Mouse (Mus musculus): Measurements from ENCODE around the gene Slc27a1. TPM values are rescaled to one million over a fixed set of nuclear protein-coding genes. Genes with fewer than 3 reads are reported as not detected.

The Slc27a1 gene
- 1 to 10 TPM; 1.5 to 1.7 TPM for total RNA-seq (2023)

DNA sequence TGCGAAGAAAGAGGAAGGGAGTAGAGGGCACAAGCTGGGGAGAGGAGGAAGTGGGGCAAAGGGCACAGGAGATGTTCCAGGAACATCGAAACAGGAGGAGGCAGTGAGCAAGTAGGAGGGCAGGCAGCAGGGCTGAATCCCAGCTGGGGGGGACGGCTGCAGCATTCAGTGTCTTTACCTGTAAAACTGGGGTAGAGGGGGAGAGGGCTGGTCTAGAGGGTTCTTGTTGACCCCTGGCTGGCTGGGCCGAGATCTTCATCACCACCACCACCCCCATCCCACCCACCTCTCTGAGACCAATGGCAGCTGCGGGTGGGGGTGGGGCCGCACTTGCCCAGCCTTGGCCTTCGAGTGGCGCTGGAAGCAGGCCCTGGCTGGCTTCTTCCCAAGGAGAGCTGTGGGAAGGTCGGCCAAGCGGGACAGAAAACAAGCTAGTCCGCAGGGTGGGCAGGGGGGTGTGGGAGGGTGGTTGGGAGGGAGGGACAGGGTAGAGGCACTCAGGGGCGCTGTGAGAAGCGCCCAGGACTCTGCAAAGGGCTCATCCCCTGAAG is at the start of gene Slc27a1:
Gene Slc27a1 (plus strand): TSS at position 496 of the 551 bp plus-strand sequence.

GRCm38 (mm10) chr8:71525226-71526050 is 43.2 kb upstream of the Slc27a1 start, which contains the start of gene Ccdc194:
Gene Ccdc194 (minus strand): TSS chr8:71525711.

GRCm38 (mm10) chr8:71537028-71537867 is 31.4 kb upstream of the Slc27a1 start, which contains the start of gene Bst2:
Gene Bst2 (minus strand): TSS chr8:71537456.

DNA sequence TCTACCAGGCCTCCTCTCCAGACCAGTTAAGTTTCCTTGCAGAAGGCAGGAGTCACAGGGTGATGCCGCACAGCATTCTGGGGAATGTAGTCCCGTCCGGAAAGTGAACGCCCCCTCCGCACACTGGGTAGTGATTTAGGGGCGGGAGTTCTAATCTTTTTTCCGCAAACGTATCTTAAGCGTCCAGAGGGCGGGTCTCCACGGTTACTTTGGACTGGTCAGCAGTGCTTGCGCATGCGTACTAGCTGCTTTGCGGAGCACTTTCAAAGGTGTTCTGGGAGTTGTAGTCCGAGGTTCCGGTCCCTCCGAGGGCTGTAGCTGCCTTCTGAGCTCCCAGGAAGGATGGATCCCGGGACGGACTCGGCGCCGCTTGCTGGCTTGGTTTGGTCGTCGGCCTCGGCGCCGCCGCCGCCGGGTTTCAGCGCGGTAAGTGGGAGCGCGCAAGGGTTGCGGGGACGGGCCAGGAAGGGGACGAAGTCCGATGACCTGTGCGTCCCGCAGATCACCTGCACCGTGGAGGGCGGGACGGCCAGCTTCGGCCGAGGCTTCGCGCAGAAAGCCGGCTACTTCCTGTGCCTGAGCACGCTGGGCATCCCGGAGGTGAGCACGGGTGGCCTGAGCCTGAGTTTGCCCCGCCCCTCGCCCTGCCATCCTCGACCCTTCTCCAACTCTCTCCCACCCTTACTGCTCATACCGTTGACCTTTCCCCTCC is 25.9 kb upstream of the Slc27a1 start, which contains the start of gene Mvb12a:
Gene Mvb12a (plus strand): TSS at position 291 of the 712 bp plus-strand sequence.

GRCm38 (mm10) chr8:71558071-71558957 is 10.4 kb upstream of the Slc27a1 start, which contains the start of gene Tmem221:
Gene Tmem221 (minus strand): TSS chr8:71558871.

DNA sequence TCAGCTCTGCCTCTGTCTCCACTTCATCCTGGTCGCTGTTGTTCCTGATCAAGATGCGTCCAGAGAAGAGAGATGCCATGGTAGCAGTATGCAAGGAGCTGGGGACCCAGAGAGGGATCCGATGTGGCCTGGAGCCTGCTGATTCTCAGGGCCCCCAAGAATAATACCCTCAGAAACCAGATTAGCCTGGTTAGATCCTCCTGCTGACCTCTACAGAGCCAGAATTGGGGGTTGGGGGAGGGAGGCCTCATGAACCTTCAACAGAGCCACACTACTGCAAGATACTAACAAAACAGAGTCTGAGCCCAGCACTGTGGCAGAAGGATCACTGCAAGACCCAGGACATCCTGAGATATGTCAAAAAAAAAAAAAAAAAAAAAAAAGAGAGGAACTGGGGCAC is 2.2 kb upstream of the Slc27a1 start, which contains the start of gene Nxnl1:
Gene Nxnl1 (minus strand): TSS at position 101 of the 400 bp plus-strand sequence.

GRCm38 (mm10) chr8:71591471-71592373 is 23.0 kb downstream of the Slc27a1 start, which contains the start of gene Pgls:
Gene Pgls (plus strand): TSS chr8:71592176.

DNA sequence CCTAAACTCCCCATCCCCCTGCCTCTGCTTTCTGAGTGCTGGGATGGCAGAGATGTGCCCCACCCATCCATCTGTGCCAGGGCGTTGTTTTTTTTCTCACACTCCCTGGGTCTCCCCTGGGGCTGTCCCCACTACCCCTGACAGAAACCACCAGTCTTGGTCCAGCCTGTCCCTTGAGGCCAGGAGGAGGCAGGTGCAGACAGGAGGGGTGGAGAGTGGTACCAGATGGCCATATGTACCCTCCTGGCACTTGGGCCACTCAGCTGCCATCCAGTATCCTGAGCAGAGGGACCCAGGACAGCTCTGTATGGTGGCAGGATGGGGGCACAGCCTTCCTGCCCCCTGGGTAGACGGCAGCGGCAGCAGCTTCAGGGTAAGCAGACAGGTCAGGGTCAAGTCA is 28.8 kb downstream of the Slc27a1 start, which contains the start of gene Fam129c:
Gene Fam129c (plus strand): TSS at position 198 of the 400 bp plus-strand sequence.

GRCm38 (mm10) chr8:71610822-71611651 is 42.4 kb downstream of the Slc27a1 start, which contains the start of gene Colgalt1:
Gene Colgalt1 (plus strand): TSS chr8:71610998.

Other genes with a start within 250 kb of the Slc27a1 start
- gene Use1, start 202.0 kb upstream of the Slc27a1 start, total RNA-seq (2023) = 100 to 1,000 TPM; 150 to 156 TPM
- gene Ocel1, start 197.6 kb upstream of the Slc27a1 start, total RNA-seq (2023) = 10 to 100 TPM; 17.1 to 18.6 TPM
- 1 to 10 TPM; 7.7 to 8.6 TPM for gene Nr2f6, start 186.9 kb upstream of the Slc27a1 start, total RNA-seq (2023)
- under 1 TPM; 0.18 to 0.49 TPM for gene Ushbp1, start 173.1 kb upstream of the Slc27a1 start, total RNA-seq (2023)
- 10 to 100 TPM; 65.8 to 76.1 TPM for gene Babam1, start 172.0 kb upstream of the Slc27a1 start, total RNA-seq (2023)
- gene Ankle1, start 162.9 kb upstream of the Slc27a1 start, total RNA-seq (2023) = 10 to 100 TPM; 15.9 to 17.0 TPM
- gene Abhd8, start 105.2 kb upstream of the Slc27a1 start, total RNA-seq (2023) = 1 to 10 TPM; 4.3 to 6.3 TPM
- gene Mrpl34, start 103.9 kb upstream of the Slc27a1 start, total RNA-seq (2023) = 10 to 100 TPM; 28.3 to 34.8 TPM
- gene Dda1, start 99.7 kb upstream of the Slc27a1 start, total RNA-seq (2023) = 10 to 100 TPM; 78.4 to 85.3 TPM
- 1 to 10 TPM; 3.7 to 5.7 TPM for gene Ano8, start 82.9 kb upstream of the Slc27a1 start, total RNA-seq (2023)
- gene Gtpbp3, start 80.8 kb upstream of the Slc27a1 start, total RNA-seq (2023) = 10 to 100 TPM; 10.3 to 11.8 TPM
- 1 to 10 TPM in 1 of 2 experiments, under 1 TPM in 1; 0.68 to 1.6 TPM for gene Plvap, start 57.1 kb upstream of the Slc27a1 start, total RNA-seq (2023)
- gene Ccdc194, start 43.2 kb upstream of the Slc27a1 start, total RNA-seq (2023) = not detected
- gene Bst2, start 31.4 kb upstream of the Slc27a1 start, total RNA-seq (2023) = 10 to 100 TPM; 17.2 to 21.1 TPM
- gene Mvb12a, start 26.0 kb upstream of the Slc27a1 start, total RNA-seq (2023) = 10 to 100 TPM; 24.6 to 35.1 TPM
- gene Tmem221, start 10.0 kb upstream of the Slc27a1 start, total RNA-seq (2023) = under 1 TPM in 1 of 2 experiments, not detected in 1; 0.31 TPM
- not detected for gene Nxnl1, start 2.3 kb upstream of the Slc27a1 start, total RNA-seq (2023)
- 10 to 100 TPM; 92.3 to 98.2 TPM for gene Pgls, start 23.3 kb downstream of the Slc27a1 start, total RNA-seq (2023)
- gene Fam129c, start 28.8 kb downstream of the Slc27a1 start, total RNA-seq (2023) = 10 to 100 TPM in 1 of 2 experiments, 1 to 10 TPM in 1; 5.1 to 14.5 TPM
- 10 to 100 TPM; 43.3 to 52.2 TPM for gene Colgalt1, start 42.1 kb downstream of the Slc27a1 start, total RNA-seq (2023)
- gene Unc13a, start 102.9 kb downstream of the Slc27a1 start, total RNA-seq (2023) = under 1 TPM; 0.11 to 0.26 TPM
- 10 to 100 TPM; 14.9 to 15.9 TPM for gene Jak3, start 107.4 kb downstream of the Slc27a1 start, total RNA-seq (2023)
- 1 to 10 TPM; 5.7 to 8.3 TPM for gene Insl3, start 120.3 kb downstream of the Slc27a1 start, total RNA-seq (2023)
- gene B3gnt3, start 132.9 kb downstream of the Slc27a1 start, total RNA-seq (2023) = under 1 TPM in 1 of 2 experiments, not detected in 1; 0.16 TPM
- gene Fcho1, start 156.8 kb downstream of the Slc27a1 start, total RNA-seq (2023) = 10 to 100 TPM; 41.8 to 52.1 TPM

Measured in neutrophil, adult 59 days (primary cell).